Mouse (Mus musculus) MEL (cell line): ENCODE results near the gene Itpk1. TPM values are rescaled to one million over a fixed set of nuclear protein-coding genes. Genes with fewer than 3 reads are reported as not detected.

Source experiments
- DNase-seq: peaks from one replicate; pipeline ENCODE4 v3.0.0; 2011; ENCODE audit warnings: low read depth, low spot score
- H3K27ac ChIP-seq: 2 replicates; pipeline ENCODE4 v1.5.1; 2012; ENCODE audit warnings: low read depth, mild to moderate bottlenecking, control low read depth, low read length, moderate library complexity; ENCODE audit not compliant: control insufficient read depth
- H3K27me3 ChIP-seq, 2 experiments: fragments of 150-350 bp in 1 of 2; sonication (generic) in 1 of 2; 2 replicates each; pipeline ENCODE4 v1.6.1; 2012; ENCODE audit warnings: low read length in 2 of 2, mild to moderate bottlenecking in 2 of 2, improper control_type of control experiment in 1 of 2, moderate library complexity in 1 of 2; ENCODE audit not compliant: insufficient read depth in 2 of 2, control insufficient read depth in 1 of 2
- H3K36me3 ChIP-seq, 2 experiments: 2 replicates each; pipeline ENCODE4 v1.6.1; 2012 to 2014; ENCODE audit warnings: low read length in 2 of 2, improper control_type of control experiment in 1 of 2, inconsistent platforms in 1 of 2, mild to moderate bottlenecking in 1 of 2; ENCODE audit not compliant: insufficient read depth in 2 of 2, control insufficient read depth in 1 of 2
- H3K4me1 ChIP-seq, 2 experiments: fragments of 150-350 bp in 1 of 2; sonication (generic) in 1 of 2; 2 replicates each; pipeline ENCODE4 v1.6.1; 2012; ENCODE audit warnings: low read length in 2 of 2, improper control_type of control experiment in 1 of 2, mild to moderate bottlenecking in 1 of 2; ENCODE audit not compliant: insufficient read depth in 2 of 2, control insufficient read depth in 1 of 2
- H3K4me3 ChIP-seq, 2 experiments: fragments of 150-350 bp in 1 of 2; sonication (generic) in 1 of 2; 2 replicates each; pipeline ENCODE4 v1.5.1; 2012; ENCODE audit warnings: low read depth in 2 of 2, low read length in 2 of 2, mild to moderate bottlenecking in 2 of 2, moderate library complexity in 2 of 2, control low read depth in 1 of 2, improper control_type of control experiment in 1 of 2; ENCODE audit not compliant: control insufficient read depth in 1 of 2, insufficient read depth in 1 of 2
- H3K79me2 ChIP-seq: 2 replicates; pipeline ENCODE4 v1.6.1; 2012; ENCODE audit warnings: mild to moderate bottlenecking, low read length, moderate library complexity; ENCODE audit not compliant: control insufficient read depth, poor library complexity, insufficient read depth
- H3K9ac ChIP-seq: 2 replicates; pipeline ENCODE4 v1.6.1; 2012; ENCODE audit warnings: low read depth, mild to moderate bottlenecking, control low read depth, low read length, moderate library complexity; ENCODE audit not compliant: control insufficient read depth, poor library complexity, severe bottlenecking
- H3K9me3 ChIP-seq: fragments of 150-350 bp; sonication (generic); replicated peaks from 2 replicates; pipeline ENCODE4 v1.6.1; 2012; ENCODE audit warnings: mild to moderate bottlenecking, low read length, improper control_type of control experiment, moderate library complexity; ENCODE audit not compliant: insufficient read depth
- CHD1 ChIP-seq: IDR thresholded peaks from 2 replicates; pipeline ENCODE4 v1.6.1; 2012; ENCODE audit warnings: low read depth, mild to moderate bottlenecking, inconsistent platforms, low read length, improper control_type of control experiment
- CTCF ChIP-seq, 3 experiments: IDR thresholded peaks in 2 of 3; conservative IDR thresholded peaks in 1 of 3; 2 replicates each; pipeline ENCODE4 v1.5.1; 2011 to 2012; ENCODE audit warnings: low read length in 3 of 3, low read depth in 2 of 3, mild to moderate bottlenecking in 2 of 3, improper control_type of control experiment in 1 of 3, inconsistent platforms in 1 of 3, mixed read lengths in 1 of 3, moderate library complexity in 1 of 3; ENCODE audit not compliant: control insufficient read depth in 1 of 3, insufficient read depth in 1 of 3, poor library complexity in 1 of 3, severe bottlenecking in 1 of 3
- E2F4 ChIP-seq: IDR thresholded peaks from 2 replicates; pipeline ENCODE4 v1.6.1; 2011; ENCODE audit warnings: low read depth, low read length, improper control_type of control experiment, borderline replicate concordance
- ETS1 ChIP-seq: IDR thresholded peaks from 2 replicates; pipeline ENCODE4 v1.6.1; 2012; ENCODE audit warnings: low read depth, mild to moderate bottlenecking, inconsistent platforms, low read length, improper control_type of control experiment, moderate library complexity
- GABPA ChIP-seq: IDR thresholded peaks from 2 replicates; pipeline ENCODE4 v1.6.1; 2012; ENCODE audit warnings: low read depth, mild to moderate bottlenecking, inconsistent platforms, low read length, improper control_type of control experiment, moderate library complexity
- HCFC1 ChIP-seq: IDR thresholded peaks from 2 replicates; pipeline ENCODE4 v1.6.1; 2012; ENCODE audit warnings: low read depth, mild to moderate bottlenecking, inconsistent platforms, low read length, improper control_type of control experiment, moderate library complexity
- MAFK ChIP-seq: IDR thresholded peaks from 2 replicates; pipeline ENCODE4 v1.6.1; 2011; ENCODE audit warnings: low read depth, mild to moderate bottlenecking, low read length, improper control_type of control experiment, borderline replicate concordance
- MAX ChIP-seq: IDR thresholded peaks from 2 replicates; pipeline ENCODE4 v1.6.1; 2011; ENCODE audit warnings: low read length, improper control_type of control experiment
- MEF2A ChIP-seq: IDR thresholded peaks from 2 replicates; pipeline ENCODE4 v1.6.1; 2014; ENCODE audit warnings: low read depth, mild to moderate bottlenecking, inconsistent platforms, low read length, improper control_type of control experiment; ENCODE audit not compliant: poor library complexity, insufficient replicate concordance, severe bottlenecking; ENCODE audit errors: extremely low read depth
- MXI1 ChIP-seq: IDR thresholded peaks from 2 replicates; pipeline ENCODE4 v1.6.1; 2011; ENCODE audit warnings: mild to moderate bottlenecking, low read depth, low read length, improper control_type of control experiment
- MYB ChIP-seq: IDR thresholded peaks from 2 replicates; pipeline ENCODE4 v1.6.1; 2011; ENCODE audit warnings: mild to moderate bottlenecking, low read depth, low read length, improper control_type of control experiment
- NRF1 ChIP-seq: IDR thresholded peaks from 2 replicates; pipeline ENCODE4 v1.6.1; 2014; ENCODE audit warnings: low read depth, mild to moderate bottlenecking, inconsistent platforms, low read length, improper control_type of control experiment, moderate library complexity; ENCODE audit not compliant: poor library complexity, insufficient read depth, severe bottlenecking
- POLR2A ChIP-seq, 2 experiments: IDR thresholded peaks; 2 replicates each; pipeline ENCODE4 v1.6.1; 2011 to 2012; ENCODE audit warnings: low read length in 2 of 2, mild to moderate bottlenecking in 2 of 2, control low read depth in 1 of 2, improper control_type of control experiment in 1 of 2, low read depth in 1 of 2, moderate library complexity in 1 of 2; ENCODE audit not compliant: control insufficient read depth in 1 of 2, insufficient read depth in 1 of 2, poor library complexity in 1 of 2
- POLR2AphosphoS2 ChIP-seq: IDR thresholded peaks from 2 replicates; pipeline ENCODE4 v1.6.1; 2011; ENCODE audit warnings: low read length, improper control_type of control experiment
- RAD21 ChIP-seq: IDR thresholded peaks from 2 replicates; pipeline ENCODE4 v1.6.1; 2011; ENCODE audit warnings: mild to moderate bottlenecking, low read depth, low read length, improper control_type of control experiment
- SMC3 ChIP-seq: IDR thresholded peaks from 2 replicates; pipeline ENCODE4 v1.6.1; 2011; ENCODE audit warnings: low read depth, low read length, improper control_type of control experiment
- TCF12 ChIP-seq: IDR thresholded peaks from 2 replicates; pipeline ENCODE4 v1.6.1; 2014; ENCODE audit warnings: low read depth, mild to moderate bottlenecking, inconsistent platforms, low read length, improper control_type of control experiment, moderate library complexity
- UBTF ChIP-seq: IDR thresholded peaks from 2 replicates; pipeline ENCODE4 v1.6.1; 2012; ENCODE audit warnings: low read depth, mild to moderate bottlenecking, inconsistent platforms, low read length, improper control_type of control experiment, moderate library complexity, borderline replicate concordance; ENCODE audit not compliant: insufficient read depth
- USF1 ChIP-seq: IDR thresholded peaks from 2 replicates; pipeline ENCODE4 v1.6.1; 2014; ENCODE audit warnings: low read depth, mild to moderate bottlenecking, inconsistent platforms, low read length, improper control_type of control experiment, moderate library complexity
- ZMIZ1 ChIP-seq: IDR thresholded peaks from 2 replicates; pipeline ENCODE4 v1.6.1; 2012; ENCODE audit warnings: low read depth, mild to moderate bottlenecking, inconsistent platforms, low read length, improper control_type of control experiment, moderate library complexity
- polyA plus RNA-seq, 2 experiments: library from polyadenylated mRNA; stranded (reverse) in 1 of 2; unstranded in 1 of 2; fragments of >175 nt in 1 of 2; fragments of >200 nt in 1 of 2; gene quantifications; 2 replicates each; pipeline versions ENCODE4 v1.2.1 to v1.2.4; 2012; ENCODE audit warnings: low replicate concordance in 2 of 2, low read depth in 1 of 2; ENCODE audit not compliant: insufficient read length in 2 of 2, insufficient read depth in 1 of 2, missing spikeins in 1 of 2
- total RNA-seq: library from RNA; depleted of rRNA; stranded (reverse); fragments of 300-350 nt; gene quantifications from 2 replicates; pipeline ENCODE4 v1.2.3, GENCODE M21; 2012

The Itpk1 gene
- total and polyA plus RNA-seq, 3 experiments, result 12.0 to 25.7 TPM; not detected in 1

DNA sequence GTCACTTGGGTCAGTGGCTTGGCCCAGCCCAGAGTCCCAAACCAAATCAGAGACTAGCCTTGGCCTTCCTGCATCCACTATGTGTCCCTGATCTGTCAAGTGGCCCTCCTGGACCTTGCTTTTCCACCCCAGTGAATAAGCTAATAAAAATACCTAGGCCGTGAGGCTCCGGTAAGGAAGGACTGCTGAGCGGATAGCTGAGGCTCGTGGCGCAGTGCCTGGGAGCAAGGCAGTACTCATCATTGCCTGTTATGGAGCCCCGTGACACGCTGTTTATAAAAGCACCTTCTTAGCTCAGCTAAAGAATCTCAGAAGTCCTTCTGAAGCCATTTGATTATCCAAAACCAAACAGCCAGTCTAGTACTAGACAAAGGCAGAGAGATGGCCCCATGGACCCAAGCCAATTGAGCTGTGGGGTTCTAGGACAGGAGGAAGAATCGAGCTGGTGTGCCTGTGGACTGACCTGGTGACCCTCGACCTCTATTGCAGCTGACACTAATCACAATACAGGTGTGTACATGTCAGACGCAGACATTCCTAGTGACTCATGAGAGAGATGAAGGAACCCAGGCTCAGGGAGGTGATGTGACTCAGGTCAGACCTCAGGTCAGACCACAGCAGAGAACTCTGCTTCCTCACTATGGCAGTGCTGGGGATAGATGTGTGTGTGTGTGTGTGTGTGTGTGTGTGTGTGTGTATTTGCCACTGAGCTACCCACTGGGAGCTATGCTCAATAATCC lies 127.9 kb downstream of the Itpk1 start:
- no peak overlapping the region for H3K9ac ChIP-seq
- TF ChIP-seq MXI1 (no peak), MEF2A (no peak), POLR2AphosphoS2 (no peak), TCF12 (no peak), ZMIZ1 (no peak), POLR2A (IDR thresholded peaks at IDR 0.05; ENCODE audit: control insufficient read depth in 1 of 2, insufficient read depth in 1 of 2, low read depth in 1 of 2, low read length in 2 of 2, poor library complexity in 1 of 2) (no peak), UBTF (no peak), MAX (no peak), HCFC1 (no peak), NRF1 (no peak), E2F4 (no peak), MAFK (no peak), ETS1 (no peak), USF1 (no peak)
- H3K9me3 ChIP-seq, result no peaks in the 10 kb centered on the region
- no peaks in the 10 kb centered on the region for H3K4me1 ChIP-seq
- H3K4me3 ChIP-seq, result no peak overlapping the region
- no peaks in the 10 kb centered on the region for H3K27me3 ChIP-seq
- H3K79me2 ChIP-seq, result no peaks in the 10 kb centered on the region
- no peak for DNase-seq
- no peak overlapping the region for H3K27ac ChIP-seq
- H3K36me3 ChIP-seq, result no peaks in the 10 kb centered on the region

DNA sequence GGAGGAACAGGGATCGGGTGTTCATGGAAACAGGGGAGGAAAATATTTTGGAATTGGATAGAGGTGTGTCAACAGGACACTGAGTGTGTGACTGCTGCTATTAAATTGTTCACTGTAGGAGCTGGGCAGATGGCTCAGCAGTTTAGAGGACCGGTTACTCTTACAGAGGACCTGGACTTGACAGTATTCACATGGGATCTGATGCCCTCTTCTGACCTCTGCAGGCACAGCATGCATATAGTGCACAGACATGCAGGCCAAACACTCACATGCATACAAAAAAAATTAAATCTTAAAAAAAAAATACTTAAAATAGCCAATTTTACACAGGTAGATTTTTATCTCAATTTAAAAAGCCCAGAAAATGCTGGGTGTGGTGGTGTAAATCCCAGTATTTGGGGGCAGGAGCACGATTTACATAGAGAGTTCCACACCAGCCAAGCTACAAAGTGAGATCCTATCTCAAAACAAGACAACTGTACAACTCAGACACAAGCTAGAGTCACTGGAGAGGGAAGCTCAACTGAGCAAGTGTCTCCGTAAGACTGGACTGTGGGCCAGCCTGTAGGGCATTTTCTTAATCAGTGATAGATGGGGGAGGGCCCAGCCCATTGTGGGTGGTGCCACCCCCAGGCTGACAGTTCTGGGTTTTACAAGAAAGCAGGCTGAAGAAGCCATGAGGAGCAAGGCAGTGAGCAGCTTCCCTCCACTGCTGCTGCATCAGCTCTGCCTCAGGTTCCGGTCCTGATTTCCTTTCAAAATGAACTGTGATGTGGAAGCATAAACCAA lies 129.0 kb downstream of the Itpk1 start:
- TF ChIP-seq MYB (no peak), SMC3 (peak; percentile 46), GABPA (no peak), CHD1 (no peak), HCFC1 (no peak), CTCF (IDR thresholded peaks at IDR 0.05 in 2 of 3, conservative IDR thresholded peaks at IDR 0.05 in 1 of 3; ENCODE audit: control insufficient read depth in 1 of 3, insufficient read depth in 1 of 3, low read depth in 2 of 3, low read length in 3 of 3, poor library complexity in 1 of 3, severe bottlenecking in 1 of 3) (peak in 2 of 3 experiments; percentile 26 to 28; a peak in 4 of 6 replicates), MXI1 (no peak), RAD21 (peak; percentile 20)
- no peaks in the 10 kb centered on the region for H3K9me3 ChIP-seq
- no peaks in the 10 kb centered on the region for H3K79me2 ChIP-seq
- H3K4me1 ChIP-seq, result no peaks in the 10 kb centered on the region
- DNase-seq, result peak; percentile 23
- no peak overlapping the region for H3K9ac ChIP-seq
- no peak overlapping the region for H3K27ac ChIP-seq
- no peaks in the 10 kb centered on the region for H3K36me3 ChIP-seq
- H3K4me3 ChIP-seq, result no peak overlapping the region
- no peaks in the 10 kb centered on the region for H3K27me3 ChIP-seq
